Mouse (Mus musculus) G1E (cell line): Measurements from ENCODE around the gene Olfr187. TPM values are rescaled to one million over a fixed set of nuclear protein-coding genes. Genes with fewer than 3 reads are reported as not detected.
"Not testable (repeated sequence)": the region's sequence is repeated elsewhere in the genome, so short reads cannot be mapped to it uniquely, and the experiment has no call there.

ENCODE experiments used
- ATAC-seq: 2 replicates; pipeline ENCODE4 v1.8.0; 2016; ENCODE audit warnings: mild to moderate bottlenecking; ENCODE audit not compliant: insufficient number of reproducible peaks, poor library complexity, low FRiP score, severe bottlenecking; ENCODE audit errors: extremely low read depth
- DNase-seq: peaks from one replicate; pipeline ENCODE4 v3.0.0; 2012; ENCODE audit warnings: low spot score
- H3K27me3 ChIP-seq: 2 replicates; pipeline ENCODE4 v1.6.1; 2012; ENCODE audit warnings: mild to moderate bottlenecking, low read length, inconsistent platforms; ENCODE audit not compliant: insufficient read depth
- H3K36me3 ChIP-seq: replicated peaks from 2 replicates; pipeline ENCODE3; 2012; ENCODE audit warnings: mild to moderate bottlenecking, inconsistent platforms
- H3K4me1 ChIP-seq: 2 replicates; pipeline ENCODE4 v1.6.1; 2012; ENCODE audit warnings: low read depth, low read length, inconsistent platforms, mixed read lengths; ENCODE audit not compliant: insufficient read depth
- H3K4me3 ChIP-seq: 2 replicates; pipeline ENCODE4 v1.5.1; 2012; ENCODE audit warnings: low read depth, mild to moderate bottlenecking, inconsistent platforms, low read length, moderate library complexity, mixed read lengths
- H3K9me3 ChIP-seq: replicated peaks from 2 replicates; pipeline ENCODE4 v1.6.1; 2012; ENCODE audit warnings: inconsistent platforms
- CTCF ChIP-seq: IDR thresholded peaks from 2 replicates; pipeline ENCODE4 v1.5.1; 2012; ENCODE audit warnings: low read depth, low read length, inconsistent platforms, mixed read lengths
- GATA1 ChIP-seq: IDR thresholded peaks from 2 replicates; pipeline ENCODE4 v1.6.1; 2012; ENCODE audit warnings: borderline replicate concordance, low read length, inconsistent platforms, mixed read lengths
- GATA2 ChIP-seq: IDR thresholded peaks from 2 replicates; pipeline ENCODE4 v1.6.1; 2012; ENCODE audit warnings: low read depth, low read length, inconsistent platforms, borderline replicate concordance
- POLR2AphosphoS5 ChIP-seq: IDR thresholded peaks from 2 replicates; pipeline ENCODE4 v1.6.1; 2012; ENCODE audit warnings: low read depth, low read length, inconsistent platforms; ENCODE audit not compliant: insufficient replicate concordance
- TAL1 ChIP-seq: conservative IDR thresholded peaks from 2 replicates; pipeline ENCODE4 v1.6.1; 2012; ENCODE audit warnings: low read depth, low read length, inconsistent platforms, mixed read lengths
- polyA plus RNA-seq: library from polyadenylated mRNA; stranded (reverse); fragments of >175 nt; gene quantifications from 2 replicates; pipeline ENCODE4 v1.2.3, GENCODE M21; 2012
- total RNA-seq, 2 experiments: library from RNA; stranded (forward) in 1 of 2; stranded (reverse) in 1 of 2; fragments of 200-1000 nt in 1 of 2; fragments of >200 nt in 1 of 2; fragmentation: Nextera tagmentation in 1 of 2; gene quantifications; 2 replicates each; pipeline ENCODE4 v1.2.3; 2014 to 2017

Gene Olfr187
- not detected in 2 replicates for total RNA-seq (2014; fragmentation: Nextera tagmentation)
- total RNA-seq (2017): 0.12 TPM in 1 of 2 replicates, not detected in the other
- not detected in 2 replicates for polyA plus RNA-seq

GRCm38 (mm10) chr16:59039710-59040109, at the start of gene Olfr187:
Gene Olfr187 (minus strand): TSS chr16:59039767.
- ATAC-seq (no peak), DNase-seq (no peak)
- no peak within 1 kb of the TSS for H3K4me3 ChIP-seq
- no peaks in the 10 kb centered on the region for H3K9me3 ChIP-seq
- no peaks in the 10 kb centered on the region for H3K4me1 ChIP-seq
- H3K36me3 ChIP-seq: no peaks in the 10 kb centered on the region
- H3K27me3 ChIP-seq: no peaks in the 10 kb centered on the region
- TF ChIP-seq GATA1: no peak
- TF ChIP-seq TAL1: no peak
- no peak for TF ChIP-seq CTCF
- no peak for TF ChIP-seq POLR2AphosphoS5
- TF ChIP-seq GATA2: no peak

- peak; percentile 57 for ATAC-seq
- not testable (repeated sequence) for H3K36me3 ChIP-seq, H3K4me3 ChIP-seq, H3K4me1 ChIP-seq, H3K9me3 ChIP-seq, DNase-seq, H3K27me3 ChIP-seq
Observed at GRCm38 (mm10) chr16:59081113-59081512, 41.5 kb upstream of the Olfr187 start.

- Histone ChIP-seq H3K27me3 (no peaks in the 10 kb centered on the region), H3K9me3 (no peaks in the 10 kb centered on the region), H3K4me1 (peaks cover 7% of the 10 kb centered on the region), H3K36me3 (no peaks in the 10 kb centered on the region), H3K4me3 (no peak within 1 kb of the TSS)
- ATAC-seq (no peak), DNase-seq (no peak)
- TF ChIP-seq GATA2 (no peak), POLR2AphosphoS5 (no peak), GATA1 (no peak), CTCF (no peak), TAL1 (no peak)
Observed at GRCm38 (mm10) chr16:59077905-59078304, 38.3 kb upstream of the Olfr187 start, which contains the start of gene Olfr190. Gene Olfr190 (minus strand): TSS chr16:59078005.

GRCm38 (mm10) chr16:59073520-59073919, 34.0 kb upstream of the Olfr187 start:
- Histone ChIP-seq H3K36me3 (no peaks in the 10 kb centered on the region), H3K27me3 (no peaks in the 10 kb centered on the region), H3K4me3 (no peak overlapping the region), H3K9me3 (no peaks in the 10 kb centered on the region), H3K4me1 (no peaks in the 10 kb centered on the region)
- DNase-seq: no peak
- TF ChIP-seq GATA2: no peak
- no peak for TF ChIP-seq TAL1
- TF ChIP-seq GATA1: no peak
- TF ChIP-seq CTCF: no peak
- TF ChIP-seq POLR2AphosphoS5: no peak
- ATAC-seq: no peak

- H3K9me3 ChIP-seq: no peaks in the 10 kb centered on the region
- TF ChIP-seq POLR2AphosphoS5 (no peak), GATA1 (no peak), GATA2 (no peak), CTCF (no peak), TAL1 (no peak)
- H3K4me3 ChIP-seq: no peak overlapping the region
- H3K4me1 ChIP-seq: no peaks in the 10 kb centered on the region
- H3K27me3 ChIP-seq: no peaks in the 10 kb centered on the region
- ATAC-seq (no peak), DNase-seq (no peak)
- H3K36me3 ChIP-seq: no peaks in the 10 kb centered on the region
Observed at GRCm38 (mm10) chr16:59071755-59072154, 32.2 kb upstream of the Olfr187 start.

GRCm38 (mm10) chr16:59062411-59062810, 22.8 kb upstream of the Olfr187 start:
- H3K4me1 ChIP-seq, H3K36me3 ChIP-seq, H3K9me3 ChIP-seq, ATAC-seq, H3K27me3 ChIP-seq, H3K4me3 ChIP-seq, DNase-seq: not testable (repeated sequence)

GRCm38 (mm10) chr16:59049286-59049685, 9.7 kb upstream of the Olfr187 start:
- H3K36me3 ChIP-seq, H3K9me3 ChIP-seq, ATAC-seq, H3K4me1 ChIP-seq, H3K27me3 ChIP-seq, DNase-seq, H3K4me3 ChIP-seq: not testable (repeated sequence)
